Mouse (Mus musculus) v-Abl transformed pro-B cells (cell line): ENCODE results near the gene Gm29797.

Experiments
- in situ Hi-C, 2 experiments: fragments of 400-800 bp; cut with MboI; formaldehyde crosslinking; loops; one replicate each; pipeline ENCODE4 v1.15.1; 2025; ENCODE audit not compliant: unreplicated experiment in 2 of 2

The Gm29797 gene

DNA sequence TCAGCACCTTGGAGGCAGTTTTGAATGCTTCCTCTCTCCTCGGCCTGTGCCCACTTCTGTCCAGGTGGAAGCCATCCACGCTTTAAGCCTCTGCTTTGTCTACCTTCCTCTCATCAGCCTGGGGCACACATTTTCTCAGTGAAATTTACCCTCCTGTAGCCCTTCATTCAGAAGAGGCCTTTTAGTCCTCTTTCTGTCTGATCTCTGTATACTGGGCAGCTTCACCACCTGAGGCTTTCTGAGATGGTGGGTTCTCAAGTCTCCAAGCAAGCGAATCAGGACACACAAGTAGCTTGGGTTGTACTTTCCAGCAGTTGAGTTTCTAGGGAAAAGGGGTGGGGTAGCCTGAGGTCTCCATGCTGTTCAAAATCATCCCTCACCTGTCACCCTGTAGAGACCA, 35.5 kb downstream of the Gm29797 start:
- in situ Hi-C loops = loop anchor here in 1 of 2 experiments (10.0 kb wide), 1 partner anchor 508 kb away; the partner anchor contains the start of gene Ppdpf

DNA sequence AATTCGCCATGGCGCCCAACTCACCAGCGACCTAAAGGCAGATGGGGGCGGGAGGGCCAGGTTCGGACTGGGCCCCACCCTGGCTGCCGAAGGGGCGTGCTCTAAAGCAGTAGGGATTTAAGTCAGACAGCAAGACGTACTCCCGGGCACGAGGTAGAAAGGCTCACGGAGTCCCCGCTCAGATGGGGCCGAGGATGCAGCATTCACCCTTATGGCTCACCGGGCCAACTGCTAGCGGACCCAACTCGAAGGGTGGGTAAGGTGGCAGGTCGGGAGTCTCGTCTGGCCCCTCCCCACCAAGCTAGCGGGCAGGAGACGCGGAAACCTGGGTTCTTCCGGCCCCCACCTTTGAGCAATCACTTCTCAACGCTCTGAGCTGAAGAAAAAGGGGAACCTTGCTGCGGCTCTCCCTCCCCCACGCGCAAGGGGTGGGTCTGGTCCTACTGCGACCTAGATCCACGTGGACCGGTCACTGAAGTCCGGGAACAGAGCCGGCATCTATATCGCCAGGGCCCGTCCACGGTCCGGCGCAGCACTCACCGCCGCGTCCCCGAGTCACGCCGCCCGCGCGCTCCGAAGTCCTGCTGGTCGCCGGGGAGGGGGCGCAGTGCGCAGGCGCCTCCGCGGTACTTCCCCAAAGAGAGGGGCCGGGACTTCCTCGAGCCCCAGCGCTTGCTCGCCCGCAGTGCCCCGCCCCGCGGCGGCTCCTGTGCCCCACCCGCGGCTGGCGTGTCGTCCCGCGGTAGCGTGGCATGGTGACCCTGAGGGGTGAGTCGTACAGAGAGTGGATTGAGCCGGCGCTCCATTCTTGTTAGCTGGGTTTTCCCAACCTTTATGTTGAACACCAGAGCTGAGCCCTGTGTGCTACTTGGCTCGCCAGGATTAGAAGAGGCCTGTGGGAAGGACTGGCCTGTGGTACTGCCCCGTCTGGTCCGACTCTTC, 36.8 kb downstream of the Gm29797 start, which contains the start of gene Rgs19:
Gene Rgs19, minus strand, starts transcription at position 639 of the 942 bp plus-strand sequence.
- in situ Hi-C loops = loop anchor here in 1 of 2 experiments (10.0 kb wide), 1 partner anchor 509 kb away; the partner anchor contains the start of gene Ppdpf

- in situ Hi-C loops = loop anchor here in 1 of 2 experiments (10.0 kb wide), 1 partner anchor 510 kb away; the partner anchor contains the start of gene Ppdpf
These were observed 37.7 kb downstream of the Gm29797 start for GRCm38 (mm10) chr2:181694581-181694980.

DNA sequence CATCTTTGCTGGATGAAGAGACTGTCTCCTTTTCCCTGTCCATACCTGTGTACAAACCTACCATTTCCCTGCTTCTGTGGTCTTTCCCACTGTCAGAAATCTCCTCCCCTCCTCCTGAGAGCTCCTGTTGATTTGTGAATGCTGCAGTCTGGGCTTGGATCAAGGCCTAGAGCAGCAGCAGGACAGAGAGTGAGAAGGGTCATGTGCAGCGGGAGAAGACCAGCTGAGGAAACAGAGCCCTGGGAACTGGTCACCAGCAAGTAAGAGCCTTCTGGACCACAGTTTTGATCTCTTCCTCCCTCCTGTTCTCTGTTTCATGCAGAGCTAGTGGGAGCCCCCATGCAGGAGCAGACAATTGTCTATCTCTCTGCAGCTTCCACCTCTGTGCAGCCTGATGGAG, 38.9 kb downstream of the Gm29797 start:
- in situ Hi-C loops = loop anchor here in 1 of 2 experiments (10.0 kb wide), 1 partner anchor 511 kb away; the partner anchor contains the start of gene Ppdpf

GRCm38 (mm10) chr2:181696801-181697420, 40.1 kb downstream of the Gm29797 start:
- in situ Hi-C loops = loop anchor here in 1 of 2 experiments (10.0 kb wide), 1 partner anchor 512 kb away; the partner anchor contains the start of gene Ppdpf

DNA sequence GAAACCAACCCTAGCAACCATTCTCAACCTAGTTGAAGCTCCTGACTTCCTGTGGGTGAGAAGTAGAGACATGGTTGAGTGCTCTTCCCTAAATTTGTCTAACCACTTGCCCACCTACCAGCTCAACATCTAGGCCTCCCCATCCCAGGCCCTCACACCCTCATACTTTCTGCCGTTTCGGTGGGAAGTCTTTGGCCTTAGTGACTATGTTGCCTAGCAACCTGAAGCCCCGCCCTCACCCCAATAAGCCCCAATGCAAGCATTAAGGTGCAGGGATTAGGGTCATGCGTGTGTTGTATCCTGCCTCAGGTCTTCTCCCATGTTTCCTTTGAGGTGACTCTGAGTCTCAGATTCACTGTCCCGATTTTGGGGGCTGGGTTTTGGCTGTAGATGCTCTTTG, 41.4 kb downstream of the Gm29797 start, which contains the start of gene Lkaaear1:
Gene Lkaaear1, minus strand, starts transcription at position 202 of the 400 bp plus-strand sequence.
- in situ Hi-C loops = loop anchor here in 1 of 2 experiments (10.0 kb wide), 1 partner anchor 513 kb away; the partner anchor contains the start of gene Ppdpf

DNA sequence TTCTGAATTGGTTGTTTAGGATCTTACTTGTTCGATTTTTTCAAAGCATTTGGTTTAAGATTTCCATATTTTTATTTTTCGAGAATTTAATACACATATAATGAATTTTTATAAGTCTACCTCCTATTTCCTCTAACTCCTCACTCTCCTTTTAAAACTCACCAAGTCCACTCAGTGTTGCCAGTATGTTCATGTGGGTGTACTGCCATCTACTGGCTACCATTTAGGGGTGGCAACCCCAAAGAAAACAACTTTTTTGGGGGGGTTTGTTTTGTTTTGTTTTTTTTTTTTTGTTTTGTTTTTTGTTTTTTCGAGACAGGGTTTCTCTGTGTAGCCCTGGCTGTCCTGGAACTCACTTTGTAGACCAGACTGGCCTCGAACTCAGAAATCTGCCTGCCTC, 49.8 kb downstream of the Gm29797 start:
- in situ Hi-C loops = loop anchor here in 1 of 2 experiments (5.0 kb wide), 1 partner anchor 64 kb away; no protein-coding TSS in a partner anchor
